Mouse (Mus musculus) forebrain, embryonic 13.5 days (tissue): ENCODE measurements around the gene Dek. TPM values are rescaled to one million over a fixed set of nuclear protein-coding genes. Genes with fewer than 3 reads are reported as not detected.

ENCODE experiments used
- ATAC-seq: fragments of 200-750 bp; cut with Nextera tagmentation; 2 replicates; pipeline ENCODE4 v1.8.0; 2017
- H3K27ac ChIP-seq: fragments of 300-500 bp; sonication (generic); 2 replicates; pipeline ENCODE4 v1.5.1; 2015; ENCODE audit warnings: inconsistent platforms, mild to moderate bottlenecking, moderate library complexity
- H3K27me3 ChIP-seq: fragments of 300-500 bp; sonication (generic); 2 replicates; pipeline ENCODE4 v1.6.1; 2015; ENCODE audit warnings: mild to moderate bottlenecking, inconsistent platforms
- H3K36me3 ChIP-seq: fragments of 300-500 bp; sonication (generic); 2 replicates; pipeline ENCODE4 v1.6.1; 2015; ENCODE audit warnings: mild to moderate bottlenecking, inconsistent platforms; ENCODE audit not compliant: poor library complexity, severe bottlenecking
- H3K4me1 ChIP-seq: fragments of 300-500 bp; sonication (generic); 2 replicates; pipeline ENCODE4 v1.6.1; 2015; ENCODE audit warnings: inconsistent platforms
- H3K4me2 ChIP-seq: fragments of 300-500 bp; sonication (generic); 2 replicates; pipeline ENCODE4 v1.6.1; 2015; ENCODE audit warnings: inconsistent platforms, mild to moderate bottlenecking, moderate library complexity
- H3K4me3 ChIP-seq: fragments of 300-500 bp; sonication (generic); 2 replicates; pipeline ENCODE4 v1.5.1; 2015; ENCODE audit warnings: mild to moderate bottlenecking, inconsistent platforms
- H3K9ac ChIP-seq: fragments of 300-500 bp; sonication (generic); 2 replicates; pipeline ENCODE4 v1.6.1; 2015; ENCODE audit warnings: mild to moderate bottlenecking, inconsistent platforms
- H3K9me3 ChIP-seq: fragments of 300-500 bp; sonication (generic); replicated peaks from 2 replicates; pipeline ENCODE4 v1.6.1; 2016; ENCODE audit warnings: inconsistent platforms
- WGBS: fragments of 180-500 bp; shearing (Covaris S2); methylation state at CpG from one replicate; pipeline ENCODE4 v1.1.7; 2015; 5-methylcytosine and 5-hydroxymethylcytosine counted together
- polyA plus RNA-seq: library from polyadenylated mRNA; unstranded; fragments of >200 nt; fragmentation: Nextera tagmentation; extraction: Ambion mirVana; gene quantifications from 2 replicates; pipeline ENCODE4 v1.2.1, GENCODE M21; 2015

The Dek gene
- polyA plus RNA-seq, 1 experiment from 2014 or later, result 341 TPM

DNA sequence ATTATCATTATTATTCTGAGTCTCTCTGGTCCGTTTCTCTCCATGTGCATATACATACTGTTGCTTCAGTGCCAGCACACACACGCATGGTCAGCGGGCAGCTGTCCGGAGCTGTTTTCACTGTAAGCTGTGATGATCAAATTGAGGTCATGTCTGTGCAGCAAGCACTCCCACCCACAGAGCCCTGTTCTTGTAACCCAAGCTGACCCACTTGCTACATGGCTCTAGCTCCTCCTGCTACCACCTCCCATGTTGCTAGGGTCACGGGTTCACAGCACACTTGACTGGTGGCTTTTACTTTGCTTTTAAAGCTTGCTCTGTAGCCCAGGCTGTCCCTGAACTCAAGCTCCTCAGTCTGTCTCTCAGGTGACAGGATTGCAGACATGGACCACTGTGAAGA, 33.5 kb downstream of the Dek start:
- Histone ChIP-seq H3K4me3 (no peak overlapping the region), H3K27ac (no peak overlapping the region), H3K9me3 (no peaks in the 10 kb centered on the region), H3K4me2 (no peak overlapping the region), H3K9ac (no peak overlapping the region), H3K36me3 (peaks cover 84% of the 10 kb centered on the region), H3K4me1 (no peaks in the 10 kb centered on the region), H3K27me3 (no peaks in the 10 kb centered on the region)
- no peak for ATAC-seq
- 92% methylated on average over 5 of the region's 5 CpGs for WGBS

- ATAC-seq, result no peak
- no peak overlapping the region for H3K4me2 ChIP-seq
- no peaks in the 10 kb centered on the region for H3K4me1 ChIP-seq
- no peaks in the 10 kb centered on the region for H3K27me3 ChIP-seq
- H3K27ac ChIP-seq, result no peak overlapping the region
- peaks cover 84% of the 10 kb centered on the region for H3K36me3 ChIP-seq
- no peak overlapping the region for H3K9ac ChIP-seq
- H3K4me3 ChIP-seq, result no peak overlapping the region
- H3K9me3 ChIP-seq, result no peaks in the 10 kb centered on the region
- 97% methylated on average over 13 of the region's 13 CpGs for WGBS
These were observed 34.1 kb downstream of the Dek start for GRCm38 (mm10) chr13:47071871-47072270.

DNA sequence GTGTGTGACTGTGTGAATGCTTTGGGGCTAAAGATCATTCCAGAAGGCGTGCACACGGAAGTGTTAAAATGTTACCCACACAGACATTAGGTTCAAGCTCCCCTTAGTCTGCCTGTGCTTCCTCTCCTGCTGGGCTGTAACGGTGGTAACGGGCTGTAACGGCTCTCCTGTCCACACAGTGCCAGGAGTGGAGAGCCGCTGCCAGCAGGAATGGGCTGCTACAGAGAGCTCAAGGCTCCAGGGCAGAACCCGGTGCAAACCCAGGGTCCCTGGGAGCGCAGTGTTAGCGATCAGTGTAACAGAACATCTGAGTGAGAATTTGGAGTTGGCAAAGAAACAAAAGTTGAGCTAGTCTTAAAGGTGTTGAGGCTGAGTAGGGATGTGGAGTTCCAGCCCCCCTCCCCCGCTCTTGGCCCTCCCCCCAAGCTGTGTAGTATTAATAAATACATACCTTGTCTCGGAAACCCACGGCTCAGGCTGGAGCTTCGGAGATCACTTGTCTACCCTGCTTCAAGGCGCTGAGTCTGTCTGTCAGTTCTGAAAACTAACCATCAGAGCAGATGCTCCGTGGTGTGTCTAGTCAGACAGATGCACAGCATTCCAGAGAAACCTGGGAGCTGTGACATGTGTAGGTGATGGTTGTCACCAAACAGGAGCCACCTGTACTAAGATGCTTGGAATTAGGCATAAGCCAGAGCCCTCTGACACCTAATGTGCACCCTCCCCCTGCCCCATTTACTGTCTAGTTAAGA, 35.5 kb downstream of the Dek start:
- no peaks in the 10 kb centered on the region for H3K27me3 ChIP-seq
- no peak overlapping the region for H3K4me3 ChIP-seq
- no peak for ATAC-seq
- H3K36me3 ChIP-seq, result peaks cover 86% of the 10 kb centered on the region
- 82% methylated on average over 15 of the region's 15 CpGs for WGBS
- H3K4me1 ChIP-seq, result no peaks in the 10 kb centered on the region
- H3K9ac ChIP-seq, result no peak overlapping the region
- no peaks in the 10 kb centered on the region for H3K9me3 ChIP-seq
- H3K27ac ChIP-seq, result no peak overlapping the region
- no peak overlapping the region for H3K4me2 ChIP-seq

DNA sequence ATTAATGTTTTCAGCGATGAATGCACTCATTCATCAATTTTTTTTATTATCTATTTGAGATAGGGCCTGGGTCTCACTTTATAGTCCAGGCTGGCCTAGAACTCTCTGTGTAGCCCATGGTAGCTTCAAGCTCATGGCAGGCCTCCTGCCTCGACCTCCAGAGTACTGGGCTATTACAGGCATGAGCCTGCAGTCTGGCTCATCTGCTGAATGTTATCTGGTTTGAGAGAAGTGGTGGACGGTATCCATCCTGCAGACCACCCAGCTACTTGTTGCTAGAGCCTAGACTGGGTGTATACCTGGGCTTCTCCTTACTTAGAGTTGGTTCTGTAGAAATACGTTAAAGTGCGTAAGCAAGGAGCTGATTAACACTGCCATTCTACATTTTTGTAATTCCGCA, 39.0 kb downstream of the Dek start:
- no peak overlapping the region for H3K4me3 ChIP-seq
- peaks cover 79% of the 10 kb centered on the region for H3K36me3 ChIP-seq
- H3K27me3 ChIP-seq, result no peaks in the 10 kb centered on the region
- ATAC-seq, result no peak
- 93% methylated on average over 6 of the region's 6 CpGs for WGBS
- H3K9me3 ChIP-seq, result no peaks in the 10 kb centered on the region
- H3K4me2 ChIP-seq, result no peak overlapping the region
- H3K27ac ChIP-seq, result no peak overlapping the region
- H3K9ac ChIP-seq, result no peak overlapping the region
- no peaks in the 10 kb centered on the region for H3K4me1 ChIP-seq

DNA sequence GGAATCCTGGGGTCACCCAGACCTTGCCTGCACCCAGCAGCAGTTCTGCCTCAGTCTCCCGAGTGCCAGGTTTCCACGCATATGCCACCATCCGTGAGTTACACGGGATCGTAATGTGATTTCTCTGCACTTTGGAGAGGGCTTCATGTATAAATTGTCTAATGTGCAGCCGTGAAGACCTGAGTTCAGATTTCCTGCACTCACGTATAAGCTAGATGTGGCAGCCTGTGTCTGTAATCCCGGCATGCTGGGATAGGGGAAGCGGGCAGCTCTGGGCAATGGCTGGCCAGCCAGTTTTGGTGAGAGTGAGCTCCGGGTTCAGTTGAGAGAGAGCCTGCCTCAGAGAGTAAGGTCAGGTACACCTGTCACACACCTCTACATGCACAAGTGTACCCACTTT, 39.5 kb downstream of the Dek start:
- no peak overlapping the region for H3K4me3 ChIP-seq
- H3K36me3 ChIP-seq, result peaks cover 76% of the 10 kb centered on the region
- no peak overlapping the region for H3K4me2 ChIP-seq
- 98% methylated on average over 10 of the region's 10 CpGs for WGBS
- no peak overlapping the region for H3K27ac ChIP-seq
- no peaks in the 10 kb centered on the region for H3K4me1 ChIP-seq
- H3K27me3 ChIP-seq, result no peaks in the 10 kb centered on the region
- H3K9ac ChIP-seq, result no peak overlapping the region
- ATAC-seq, result no peak
- H3K9me3 ChIP-seq, result no peaks in the 10 kb centered on the region

DNA sequence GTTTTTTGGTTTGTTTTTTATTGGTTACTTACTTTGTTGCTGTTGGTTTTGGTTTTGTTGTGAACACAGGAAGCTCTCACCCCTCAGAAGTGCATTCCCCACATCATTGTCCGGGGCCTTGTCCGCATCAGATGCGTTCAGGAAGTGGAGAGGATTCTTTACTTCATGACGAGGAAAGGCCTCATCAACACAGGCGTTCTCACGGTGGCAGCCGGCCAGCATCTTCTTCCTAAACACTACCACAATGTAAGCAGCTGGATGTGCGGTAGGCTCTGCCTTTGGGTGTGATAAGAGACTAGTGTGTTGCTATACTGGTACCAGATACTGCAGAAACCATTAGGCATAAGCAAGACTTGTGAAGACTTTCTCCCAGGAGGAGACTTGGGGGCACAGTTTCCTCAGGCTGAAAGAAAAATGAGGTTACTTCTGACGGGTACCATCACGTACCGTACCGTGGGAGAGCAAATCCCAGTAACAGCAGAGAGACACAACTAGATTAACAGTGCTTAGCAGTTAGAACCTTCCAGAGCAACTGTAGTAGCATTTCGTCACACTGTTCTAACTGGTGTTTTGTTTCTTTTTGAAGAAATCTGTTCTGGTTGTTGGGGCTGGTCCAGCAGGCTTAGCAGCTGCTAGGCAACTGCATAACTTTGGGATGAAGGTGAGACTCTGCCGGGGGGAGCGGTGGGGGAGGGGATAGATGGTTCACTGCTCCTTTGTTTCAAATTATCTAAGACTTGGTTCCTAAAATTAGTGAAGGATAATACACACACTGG, 41.8 kb downstream of the Dek start:
- WGBS, result 88% methylated on average over 15 of the region's 15 CpGs
- no peak for ATAC-seq
- Histone ChIP-seq H3K4me1 (no peaks in the 10 kb centered on the region), H3K4me2 (no peak overlapping the region), H3K27ac (no peak overlapping the region), H3K27me3 (no peaks in the 10 kb centered on the region), H3K9me3 (no peaks in the 10 kb centered on the region), H3K4me3 (no peak overlapping the region), H3K36me3 (peaks cover 83% of the 10 kb centered on the region), H3K9ac (no peak overlapping the region)

DNA sequence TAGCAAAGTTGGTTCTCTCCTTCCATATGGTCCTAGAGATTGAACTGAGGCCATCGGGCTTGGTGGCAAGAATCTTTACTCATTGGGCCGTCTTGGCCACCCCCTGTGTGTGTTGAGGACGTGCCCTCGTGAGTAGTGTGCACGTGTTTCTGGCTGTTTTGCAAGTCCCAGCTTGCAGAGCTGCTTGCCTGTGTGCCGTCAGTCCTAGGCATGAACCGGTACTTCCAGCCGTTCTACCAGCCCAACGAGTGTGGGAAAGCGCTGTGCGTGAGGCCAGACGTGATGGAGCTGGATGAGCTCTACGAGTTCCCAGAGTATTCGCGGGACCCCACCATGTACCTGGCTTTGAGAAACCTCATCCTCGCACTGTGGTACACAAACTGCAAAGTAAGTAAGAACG, 43.2 kb downstream of the Dek start:
- peaks cover 81% of the 10 kb centered on the region for H3K36me3 ChIP-seq
- WGBS, result 94% methylated on average over 17 of the region's 17 CpGs
- no peaks in the 10 kb centered on the region for H3K9me3 ChIP-seq
- H3K27me3 ChIP-seq, result no peaks in the 10 kb centered on the region
- no peak overlapping the region for H3K9ac ChIP-seq
- no peak for ATAC-seq
- no peak overlapping the region for H3K27ac ChIP-seq
- no peaks in the 10 kb centered on the region for H3K4me1 ChIP-seq
- no peak overlapping the region for H3K4me2 ChIP-seq
- no peak overlapping the region for H3K4me3 ChIP-seq

DNA sequence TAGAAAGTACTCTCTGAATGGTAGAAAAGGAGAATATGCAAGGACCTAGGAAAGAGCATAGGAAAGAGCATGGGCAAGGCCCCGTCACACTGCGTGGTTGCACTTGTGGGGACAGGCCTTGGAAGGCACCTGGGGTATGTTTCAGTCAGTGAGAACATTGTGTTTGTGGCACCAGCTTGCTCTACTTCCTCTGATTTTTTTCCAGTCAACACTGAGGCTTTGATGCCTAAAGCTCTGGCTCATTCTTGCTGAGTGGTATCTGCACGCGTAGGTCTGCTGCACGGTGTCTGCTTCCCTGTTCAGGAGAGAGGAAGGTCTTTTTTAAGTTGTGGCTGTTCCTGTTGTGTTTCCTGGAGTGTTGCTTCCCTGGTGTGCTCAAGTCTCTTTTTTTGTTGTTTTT, 49.2 kb downstream of the Dek start:
- no peak for ATAC-seq

GRCm38 (mm10) chr13:47056126-47056525, 49.9 kb downstream of the Dek start:
- Histone ChIP-seq H3K4me1 (peaks cover 8% of the 10 kb centered on the region; the same call in 1 of the 2 replicates), H3K9me3 (no peaks in the 10 kb centered on the region), H3K4me2 (no peak overlapping the region), H3K36me3 (peaks cover 66% of the 10 kb centered on the region), H3K27ac (no peak overlapping the region), H3K27me3 (no peaks in the 10 kb centered on the region), H3K9ac (no peak overlapping the region), H3K4me3 (no peak overlapping the region)
- no peak for ATAC-seq
- 88% methylated on average over 11 of the region's 11 CpGs for WGBS

More for the DNA sequence above, 49.2 kb downstream of the Dek start:
- no peak overlapping the region for H3K9ac ChIP-seq
- no peaks in the 10 kb centered on the region for H3K9me3 ChIP-seq
- H3K27ac ChIP-seq, result no peak overlapping the region
- H3K4me2 ChIP-seq, result no peak overlapping the region
- H3K27me3 ChIP-seq, result no peaks in the 10 kb centered on the region
- peaks cover 8% of the 10 kb centered on the region; the same call in 1 of the 2 replicates for H3K4me1 ChIP-seq
- H3K4me3 ChIP-seq, result no peak overlapping the region
- H3K36me3 ChIP-seq, result peaks cover 64% of the 10 kb centered on the region
- WGBS, result 95% methylated on average over 5 of the region's 5 CpGs

GRCm38 (mm10) chr13:47053971-47054370, 52.0 kb downstream of the Dek start:
- Histone ChIP-seq H3K4me3 (no peak overlapping the region), H3K9me3 (no peaks in the 10 kb centered on the region), H3K9ac (no peak overlapping the region), H3K27me3 (no peaks in the 10 kb centered on the region), H3K4me2 (no peak overlapping the region), H3K27ac (0 out of 2 replicates have a peak overlapping the region, but pooled peaks have one; percentile 26), H3K36me3 (peaks cover 65% of the 10 kb centered on the region), H3K4me1 (peaks cover 8% of the 10 kb centered on the region; the same call in 1 of the 2 replicates)
- ATAC-seq, result peak; percentile 77
- WGBS, result 22% methylated on average over 10 of the region's 10 CpGs

DNA sequence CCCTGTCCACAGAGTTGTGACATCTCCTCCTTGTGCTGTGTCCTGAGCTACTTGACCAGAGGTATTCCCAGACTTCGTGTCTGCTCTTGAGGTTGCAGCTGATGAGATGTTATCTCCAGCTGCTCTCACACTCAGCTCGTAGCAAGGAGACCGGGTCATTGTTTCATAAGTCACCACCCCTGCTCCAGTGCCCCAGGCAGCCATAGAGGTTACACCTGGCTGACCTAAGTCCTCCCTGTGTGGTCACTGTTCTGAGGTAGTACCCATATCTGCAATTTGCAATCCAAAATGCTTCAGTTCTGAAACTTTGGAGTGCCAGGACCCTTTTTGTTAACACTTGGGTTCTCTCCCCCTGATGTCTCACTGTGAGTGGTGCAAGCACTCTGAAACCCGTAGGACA, 56.0 kb downstream of the Dek start:
- no peak overlapping the region for H3K27ac ChIP-seq
- H3K27me3 ChIP-seq, result no peaks in the 10 kb centered on the region
- H3K9ac ChIP-seq, result no peak overlapping the region
- H3K4me2 ChIP-seq, result no peak overlapping the region
- no peak overlapping the region for H3K4me3 ChIP-seq
- 90% methylated on average over 4 of the region's 4 CpGs for WGBS
- H3K4me1 ChIP-seq, result peaks cover 8% of the 10 kb centered on the region; the same call in 1 of the 2 replicates
- peaks cover 56% of the 10 kb centered on the region for H3K36me3 ChIP-seq
- no peaks in the 10 kb centered on the region for H3K9me3 ChIP-seq
- no peak for ATAC-seq

GRCm38 (mm10) chr13:47047996-47048395, 58.0 kb downstream of the Dek start:
- Histone ChIP-seq H3K4me2 (no peak overlapping the region), H3K4me1 (peaks cover 10% of the 10 kb centered on the region), H3K27ac (no peak overlapping the region), H3K36me3 (peaks cover 45% of the 10 kb centered on the region), H3K9me3 (no peaks in the 10 kb centered on the region), H3K4me3 (no peak overlapping the region), H3K9ac (no peak overlapping the region), H3K27me3 (no peaks in the 10 kb centered on the region)
- WGBS, result 89% methylated on average over 4 of the region's 4 CpGs
- no peak for ATAC-seq
